Mouse (Mus musculus): ENCODE results near the gene Cbx8. TPM values are rescaled to one million over a fixed set of nuclear protein-coding genes. Genes with fewer than 3 reads are reported as not detected.

The Cbx8 gene
- total and polyA plus RNA-seq, 3 experiments = not detected

DNA sequence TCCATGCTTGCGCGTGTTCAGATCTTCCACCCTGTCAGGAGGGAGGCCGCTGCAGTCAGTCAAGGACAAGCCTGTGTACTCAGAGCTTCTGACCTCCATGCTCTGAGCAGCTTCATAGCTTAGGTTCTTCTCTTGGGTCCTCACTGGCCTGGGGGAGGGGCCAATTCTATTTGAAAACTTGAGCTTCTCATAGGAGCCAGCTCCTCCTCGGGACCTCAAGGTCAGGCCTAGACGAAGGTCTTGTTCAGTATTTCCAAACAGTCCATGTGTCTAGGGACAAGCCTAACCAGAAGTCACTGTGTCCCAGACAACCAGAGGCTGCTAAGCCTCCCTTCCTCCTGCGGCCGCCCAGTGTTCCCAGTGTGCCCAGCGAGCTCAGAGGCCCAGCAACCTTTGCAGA, 26.1 kb upstream of the Cbx8 start:
- peaks cover 78% of the 10 kb centered on the region for H3K9me3 ChIP-seq (replicated peaks)
- no peaks in the 10 kb centered on the region for H3K36me3 ChIP-seq (replicated peaks)
- H3K4me1 ChIP-seq (ENCODE audit: insufficient read depth, low read depth, low read length) = no peaks in the 10 kb centered on the region
- DNase-seq (ENCODE audit: low spot score) (no peak), ATAC-seq (ENCODE audit: extremely low read depth, insufficient number of reproducible peaks, low FRiP score, poor library complexity, severe bottlenecking) (no peak)
- H3K4me3 ChIP-seq (ENCODE audit: low read depth, low read length) = no peak overlapping the region
- TF ChIP-seq CTCF (IDR thresholded peaks at IDR 0.05; ENCODE audit: low read depth, low read length) (no peak), POLR2AphosphoS5 (IDR thresholded peaks at IDR 0.05; ENCODE audit: insufficient replicate concordance, low read depth, low read length) (no peak), GATA2 (IDR thresholded peaks at IDR 0.05; ENCODE audit: borderline replicate concordance, low read depth, low read length) (no peak), GATA1 (IDR thresholded peaks at IDR 0.05; ENCODE audit: borderline replicate concordance, low read length) (no peak), TAL1 (conservative IDR thresholded peaks at IDR 0.05; ENCODE audit: low read depth, low read length) (no peak)
- no peaks in the 10 kb centered on the region for H3K27me3 ChIP-seq (ENCODE audit: insufficient read depth, low read length)

DNA sequence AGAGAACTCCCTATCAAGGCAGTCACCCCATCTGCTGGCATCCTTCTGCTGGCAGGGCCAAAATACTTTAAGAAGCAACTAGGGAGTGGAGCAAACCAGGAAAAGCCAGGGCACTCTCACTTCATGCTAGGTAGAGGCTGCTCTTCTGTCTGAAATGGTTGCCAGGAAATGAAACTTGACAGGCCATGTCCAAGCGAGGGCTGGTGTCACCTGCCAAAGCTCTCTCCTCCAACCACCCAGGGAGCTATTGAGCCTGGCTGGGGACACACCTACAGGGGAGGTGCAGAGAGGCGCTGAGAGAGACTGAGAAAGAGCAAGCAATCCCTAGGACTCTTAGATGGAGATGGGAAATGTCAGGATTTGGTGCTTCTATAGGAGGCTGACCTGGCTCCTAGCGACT, 18.5 kb upstream of the Cbx8 start:
- no peak overlapping the region for H3K4me3 ChIP-seq (ENCODE audit: low read depth, low read length)
- H3K4me1 ChIP-seq (ENCODE audit: insufficient read depth, low read depth, low read length) = no peaks in the 10 kb centered on the region
- DNase-seq (ENCODE audit: low spot score) = no peak
- no peak for ATAC-seq (ENCODE audit: extremely low read depth, insufficient number of reproducible peaks, low FRiP score, poor library complexity, severe bottlenecking)
- H3K9me3 ChIP-seq (replicated peaks) = peaks cover 92% of the 10 kb centered on the region
- TF ChIP-seq POLR2AphosphoS5 (IDR thresholded peaks at IDR 0.05; ENCODE audit: insufficient replicate concordance, low read depth, low read length) (no peak), TAL1 (conservative IDR thresholded peaks at IDR 0.05; ENCODE audit: low read depth, low read length) (no peak), GATA1 (IDR thresholded peaks at IDR 0.05; ENCODE audit: borderline replicate concordance, low read length) (no peak), CTCF (IDR thresholded peaks at IDR 0.05; ENCODE audit: low read depth, low read length) (no peak), GATA2 (IDR thresholded peaks at IDR 0.05; ENCODE audit: borderline replicate concordance, low read depth, low read length) (no peak)
- H3K27me3 ChIP-seq (ENCODE audit: insufficient read depth, low read length) = 0 out of 2 replicates have a peak, but pooled peaks cover 2% of the 10 kb centered on the region
- no peaks in the 10 kb centered on the region for H3K36me3 ChIP-seq (replicated peaks)

DNA sequence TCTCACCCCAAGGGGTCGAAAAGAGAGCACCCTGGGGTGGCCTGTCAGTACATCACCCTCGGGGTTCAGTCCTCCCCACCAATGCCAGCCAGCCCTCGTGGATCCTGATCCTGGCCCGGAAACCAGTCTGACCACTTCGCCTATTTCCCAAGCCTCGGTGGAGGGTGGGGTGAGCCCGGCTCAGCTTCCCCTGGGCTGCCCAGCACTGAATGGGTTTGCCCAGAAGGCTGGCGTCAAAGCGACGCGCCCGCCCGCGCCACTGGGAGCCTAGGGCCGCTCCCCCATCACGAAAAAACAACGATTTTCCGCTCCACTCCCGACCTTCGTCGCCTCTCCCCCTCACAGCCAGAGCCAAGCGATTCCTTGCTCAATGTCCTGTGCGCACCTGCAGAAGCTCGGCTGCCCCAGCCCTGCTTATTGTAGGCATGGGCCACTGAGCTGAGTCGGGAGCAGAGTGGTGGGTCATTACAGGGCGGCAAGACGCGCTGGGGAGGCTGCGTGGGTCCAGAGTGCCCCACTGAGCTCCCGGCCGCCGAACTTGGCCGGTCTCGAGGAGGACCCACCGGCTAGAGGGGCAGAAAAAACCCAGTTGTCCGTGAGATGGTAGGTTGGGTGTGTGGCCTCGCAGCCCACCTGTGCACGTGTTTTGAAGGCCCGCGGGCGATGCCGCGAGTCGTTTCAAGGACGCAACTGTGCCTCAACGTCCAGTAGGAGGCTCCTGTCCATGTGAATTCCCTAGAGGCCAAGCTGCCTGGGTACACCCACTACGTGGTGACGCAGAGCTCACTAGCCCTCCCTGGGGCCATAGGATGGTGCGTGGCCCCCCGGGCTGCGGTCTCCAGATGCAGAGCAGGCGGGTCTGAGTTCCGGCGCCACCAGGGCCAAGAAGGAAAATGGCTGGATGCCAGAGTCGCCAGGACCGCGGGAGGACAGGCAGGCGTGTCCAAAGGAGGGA, 17.5 kb upstream of the Cbx8 start:
- Histone ChIP-seq H3K36me3 (replicated peaks) (no peaks in the 10 kb centered on the region), H3K4me3 (ENCODE audit: low read depth, low read length) (peak overlapping the region; percentile 8; the same call in 1 of the 2 replicates), H3K4me1 (ENCODE audit: insufficient read depth, low read depth, low read length) (no peaks in the 10 kb centered on the region), H3K9me3 (replicated peaks) (peaks cover 96% of the 10 kb centered on the region), H3K27me3 (ENCODE audit: insufficient read depth, low read length) (0 out of 2 replicates have a peak, but pooled peaks cover 2% of the 10 kb centered on the region)
- ATAC-seq (ENCODE audit: extremely low read depth, insufficient number of reproducible peaks, low FRiP score, poor library complexity, severe bottlenecking) (no peak), DNase-seq (ENCODE audit: low spot score) (no peak)
- TF ChIP-seq GATA2 (IDR thresholded peaks at IDR 0.05; ENCODE audit: borderline replicate concordance, low read depth, low read length) (no peak), POLR2AphosphoS5 (IDR thresholded peaks at IDR 0.05; ENCODE audit: insufficient replicate concordance, low read depth, low read length) (no peak), CTCF (IDR thresholded peaks at IDR 0.05; ENCODE audit: low read depth, low read length) (no peak)

DNA sequence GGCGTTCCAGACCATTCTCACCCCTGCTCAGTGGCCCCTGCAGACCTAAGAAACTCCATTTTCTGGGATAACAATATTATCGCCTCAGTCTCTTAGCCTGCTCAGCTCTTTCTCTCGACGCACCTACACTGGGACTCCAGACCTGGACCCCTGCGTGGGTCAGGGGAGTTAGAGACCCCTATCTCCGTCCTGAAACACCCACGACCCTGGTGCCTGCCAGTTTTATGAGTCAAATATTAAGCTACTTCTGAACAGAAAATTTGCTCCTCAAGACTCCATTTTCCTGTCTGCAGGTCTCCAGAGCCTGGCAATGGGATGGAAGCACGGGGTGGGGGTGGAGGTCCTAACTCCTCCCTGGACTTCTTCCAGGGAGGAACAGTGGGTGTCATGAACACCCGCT, 16.5 kb upstream of the Cbx8 start:
- no peaks in the 10 kb centered on the region for H3K36me3 ChIP-seq (replicated peaks)
- no peak overlapping the region for H3K4me3 ChIP-seq (ENCODE audit: low read depth, low read length)
- no peak for TF ChIP-seq CTCF (IDR thresholded peaks at IDR 0.05; ENCODE audit: low read depth, low read length)
- TF ChIP-seq TAL1 (conservative IDR thresholded peaks at IDR 0.05; ENCODE audit: low read depth, low read length) = no peak
- TF ChIP-seq GATA1 (IDR thresholded peaks at IDR 0.05; ENCODE audit: borderline replicate concordance, low read length) = no peak
- TF ChIP-seq POLR2AphosphoS5 (IDR thresholded peaks at IDR 0.05; ENCODE audit: insufficient replicate concordance, low read depth, low read length) = no peak
- TF ChIP-seq GATA2 (IDR thresholded peaks at IDR 0.05; ENCODE audit: borderline replicate concordance, low read depth, low read length) = no peak
- DNase-seq (ENCODE audit: low spot score) (no peak), ATAC-seq (ENCODE audit: extremely low read depth, insufficient number of reproducible peaks, low FRiP score, poor library complexity, severe bottlenecking) (no peak)
- H3K4me1 ChIP-seq (ENCODE audit: insufficient read depth, low read depth, low read length) = no peaks in the 10 kb centered on the region
- H3K27me3 ChIP-seq (ENCODE audit: insufficient read depth, low read length) = 0 out of 2 replicates have a peak, but pooled peaks cover 2% of the 10 kb centered on the region
- H3K9me3 ChIP-seq (replicated peaks) = peaks cover 98% of the 10 kb centered on the region

DNA sequence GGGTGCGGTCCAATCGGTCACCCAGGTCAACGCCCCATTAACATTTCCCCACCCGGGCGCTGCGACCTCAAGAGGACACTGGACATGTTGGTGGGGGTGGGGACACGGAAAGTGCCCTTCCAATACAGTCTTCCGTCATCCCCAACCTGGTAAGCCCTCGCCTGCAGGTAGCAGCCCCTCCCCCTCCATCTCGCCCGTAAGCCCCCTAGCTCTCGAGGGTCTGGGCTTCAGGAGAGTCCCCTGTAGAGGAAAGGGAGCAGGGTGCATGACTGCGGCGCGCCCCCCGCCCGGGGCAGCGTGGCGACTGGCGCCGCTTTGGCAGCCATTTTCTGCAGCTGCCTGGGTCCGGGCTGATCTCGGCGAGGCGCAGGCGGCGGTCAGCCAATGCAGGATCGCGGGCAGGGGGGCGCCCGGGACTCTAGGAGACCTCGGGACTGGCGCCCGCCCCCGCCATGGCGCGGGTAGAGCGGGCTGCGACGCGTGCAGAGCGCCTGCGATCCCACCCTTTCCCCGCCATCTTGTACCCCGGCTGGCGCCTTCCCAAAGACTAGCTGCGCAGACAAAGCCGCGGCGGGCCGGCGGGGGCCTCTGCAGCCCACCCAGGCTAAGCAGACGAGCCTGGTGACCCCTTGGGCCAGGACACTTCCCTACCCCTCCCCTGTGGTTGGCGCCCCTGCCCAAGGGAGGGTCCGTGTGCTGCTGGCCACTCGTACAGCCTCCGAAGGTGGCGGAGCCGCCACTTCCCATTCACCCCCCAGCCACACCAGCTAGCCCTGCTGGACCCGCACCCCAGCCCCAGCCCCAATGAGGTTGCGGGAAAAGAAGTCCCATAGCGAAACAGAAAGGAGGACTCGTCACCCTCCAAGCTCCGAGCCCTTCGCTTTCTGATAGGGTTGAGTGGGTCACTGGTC, 15.8 kb upstream of the Cbx8 start:
- ATAC-seq (ENCODE audit: extremely low read depth, insufficient number of reproducible peaks, low FRiP score, poor library complexity, severe bottlenecking) = no peak
- no peak for TF ChIP-seq CTCF (IDR thresholded peaks at IDR 0.05; ENCODE audit: low read depth, low read length)
- TF ChIP-seq GATA1 (IDR thresholded peaks at IDR 0.05; ENCODE audit: borderline replicate concordance, low read length) = no peak
- TF ChIP-seq POLR2AphosphoS5 (IDR thresholded peaks at IDR 0.05; ENCODE audit: insufficient replicate concordance, low read depth, low read length) = no peak
- TF ChIP-seq GATA2 (IDR thresholded peaks at IDR 0.05; ENCODE audit: borderline replicate concordance, low read depth, low read length) = no peak
- TF ChIP-seq TAL1 (conservative IDR thresholded peaks at IDR 0.05; ENCODE audit: low read depth, low read length) = no peak
- no peaks in the 10 kb centered on the region for H3K36me3 ChIP-seq (replicated peaks)
- H3K4me3 ChIP-seq (ENCODE audit: low read depth, low read length) = no peak overlapping the region; the same call in 1 of the 2 replicates
- H3K27me3 ChIP-seq (ENCODE audit: insufficient read depth, low read length) = 0 out of 2 replicates have a peak, but pooled peaks cover 2% of the 10 kb centered on the region
- H3K4me1 ChIP-seq (ENCODE audit: insufficient read depth, low read depth, low read length) = no peaks in the 10 kb centered on the region
- peaks cover 98% of the 10 kb centered on the region for H3K9me3 ChIP-seq (replicated peaks)
- no peak for DNase-seq (ENCODE audit: low spot score)

Data from G1E (cell line).